Mouse (Mus musculus) heart, postnatal 10 days (tissue): ENCODE results near the gene Spats2l. TPM values are rescaled to one million over a fixed set of nuclear protein-coding genes. Genes with fewer than 3 reads are reported as not detected.

ENCODE experiments used
- DNase-seq, 2 experiments: peaks; one replicate each; pipeline ENCODE4 v3.0.0; 2021
- intact Hi-C: fragments of 180-260 bp; cut with DNase I; formaldehyde crosslinking; loops from one replicate; pipeline ENCODE4 v1.15.1; 2025
- total RNA-seq, 2 experiments: library from RNA; stranded (reverse); gene quantifications; 2 replicates each; pipeline ENCODE4 v1.2.3; 2021

Spats2l gene
- total RNA-seq, 2 experiments from 2014 or later, result 21.3 to 25.2 TPM

GRCm38 (mm10) chr1:57820428-57820997 is 46.6 kb downstream of the Spats2l start:
- DNase-seq, result peak; percentile 27 to 34
- intact Hi-C loops, result no loop called here

DNA sequence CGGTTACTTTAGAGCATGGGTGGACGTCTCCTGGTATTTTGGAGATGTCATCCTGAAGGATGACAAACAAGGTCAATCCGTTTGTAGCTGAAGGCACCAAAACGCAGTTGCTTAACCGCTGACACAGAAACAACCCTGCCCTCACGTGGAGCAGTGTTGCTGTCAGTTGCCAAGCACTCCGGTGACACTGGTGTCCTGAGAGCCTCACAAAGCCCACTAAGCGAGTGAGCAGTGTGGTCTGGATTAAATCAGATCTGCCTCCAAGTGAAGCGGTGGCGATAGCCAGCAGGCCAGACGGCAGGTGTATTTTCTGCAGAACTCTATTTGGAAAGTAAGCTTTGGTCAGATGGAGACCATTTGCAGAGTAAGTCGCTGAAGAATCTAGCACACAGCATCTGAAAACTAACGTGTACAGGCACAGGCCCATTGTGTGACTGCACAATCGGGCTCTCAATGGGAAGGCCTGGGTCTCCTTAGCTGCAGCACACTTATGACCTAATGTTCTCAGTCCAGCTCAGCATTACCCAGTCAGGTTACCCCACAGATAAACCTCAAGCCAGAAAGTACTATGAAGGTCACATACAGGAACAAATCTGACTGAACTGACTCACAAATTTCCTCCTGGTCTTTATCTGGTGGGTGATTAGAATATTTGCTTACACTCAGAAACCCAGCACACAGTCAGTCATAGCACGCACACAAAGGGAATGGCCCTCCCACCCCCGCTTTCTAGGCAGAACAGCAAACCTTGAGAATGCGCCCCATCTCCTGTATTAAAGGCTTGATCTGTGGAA is 51.2 kb downstream of the Spats2l start:
- intact Hi-C loops, result no loop called here
- peak in 1 of 2 experiments; percentile 10 for DNase-seq

DNA sequence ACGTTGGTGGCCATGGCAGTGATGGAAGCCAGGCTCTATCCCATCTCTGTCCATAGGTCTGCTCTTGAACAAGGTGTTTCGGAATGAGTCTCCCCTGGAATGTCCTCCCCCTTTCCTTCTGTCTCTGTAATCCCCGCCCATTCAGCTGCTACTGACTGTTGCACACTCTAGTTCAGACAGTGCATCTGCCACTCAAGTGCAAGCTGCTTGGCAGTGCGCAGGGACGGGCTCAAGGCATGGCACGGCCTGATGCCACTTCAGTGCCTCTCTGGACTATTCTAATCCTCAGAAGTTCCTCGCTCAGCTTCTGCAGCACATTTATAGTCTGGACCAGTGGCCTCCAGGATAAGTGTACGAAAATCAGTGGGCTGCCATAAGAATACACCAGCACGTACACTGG is 52.3 kb downstream of the Spats2l start:
- DNase-seq, result peak in 1 of 2 experiments; percentile 35

DNA sequence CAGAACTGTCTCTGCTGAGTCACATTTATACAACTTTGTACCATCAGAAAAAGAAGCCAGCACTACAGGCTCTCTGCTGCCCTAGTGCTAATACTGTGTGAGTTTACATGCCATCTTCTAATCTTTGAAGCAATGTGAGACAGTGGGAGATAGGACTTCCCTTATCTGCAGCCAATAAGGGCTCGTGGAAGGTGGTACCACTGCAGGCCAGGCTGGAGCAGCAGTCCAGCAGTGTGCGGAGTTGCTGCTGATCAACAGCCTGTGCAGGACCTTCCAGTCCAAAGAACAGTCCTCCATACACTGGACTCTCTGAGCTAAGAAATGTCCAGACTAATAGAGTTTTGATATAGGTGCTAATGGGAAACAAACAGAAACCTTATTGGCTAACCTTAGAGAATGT is 59.2 kb downstream of the Spats2l start:
- intact Hi-C loops, result no loop called here
- no peak for DNase-seq

More for the DNA sequence above, 52.3 kb downstream of the Spats2l start:
- intact Hi-C loops, result no loop called here

GRCm38 (mm10) chr1:57835128-57835527 is 61.2 kb downstream of the Spats2l start:
- intact Hi-C loops, result no loop called here

GRCm38 (mm10) chr1:57836686-57837317 is 62.8 kb downstream of the Spats2l start:
- intact Hi-C loops, result no loop called here

More at GRCm38 (mm10) chr1:57835128-57835527, 61.2 kb downstream of the Spats2l start:
- no peak for DNase-seq

DNA sequence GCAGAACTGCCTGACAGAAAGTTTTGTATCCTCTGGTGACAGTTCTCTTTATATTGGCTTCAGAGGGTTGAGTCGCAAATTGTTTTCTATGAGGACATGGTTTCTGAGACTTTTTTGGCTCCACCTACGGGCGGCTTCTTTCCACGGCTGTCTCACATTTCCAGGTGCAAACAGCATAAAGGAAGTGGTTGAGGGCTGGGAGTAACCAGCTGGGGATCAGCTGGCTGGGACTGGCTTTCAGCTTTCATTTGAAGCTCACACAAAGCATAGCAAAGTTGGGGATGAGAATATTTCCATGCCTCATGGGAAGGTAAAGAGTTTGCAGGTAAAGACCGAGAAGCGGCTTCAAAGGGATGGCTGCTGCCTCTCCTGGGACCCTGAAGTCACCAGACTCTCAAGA is 65.9 kb downstream of the Spats2l start:
- intact Hi-C loops, result no loop called here
- no peak for DNase-seq

More at GRCm38 (mm10) chr1:57836686-57837317, 62.8 kb downstream of the Spats2l start:
- DNase-seq, result no peak

GRCm38 (mm10) chr1:57845054-57845722 is 71.2 kb downstream of the Spats2l start:
- intact Hi-C loops, result no loop called here
- no peak for DNase-seq

DNA sequence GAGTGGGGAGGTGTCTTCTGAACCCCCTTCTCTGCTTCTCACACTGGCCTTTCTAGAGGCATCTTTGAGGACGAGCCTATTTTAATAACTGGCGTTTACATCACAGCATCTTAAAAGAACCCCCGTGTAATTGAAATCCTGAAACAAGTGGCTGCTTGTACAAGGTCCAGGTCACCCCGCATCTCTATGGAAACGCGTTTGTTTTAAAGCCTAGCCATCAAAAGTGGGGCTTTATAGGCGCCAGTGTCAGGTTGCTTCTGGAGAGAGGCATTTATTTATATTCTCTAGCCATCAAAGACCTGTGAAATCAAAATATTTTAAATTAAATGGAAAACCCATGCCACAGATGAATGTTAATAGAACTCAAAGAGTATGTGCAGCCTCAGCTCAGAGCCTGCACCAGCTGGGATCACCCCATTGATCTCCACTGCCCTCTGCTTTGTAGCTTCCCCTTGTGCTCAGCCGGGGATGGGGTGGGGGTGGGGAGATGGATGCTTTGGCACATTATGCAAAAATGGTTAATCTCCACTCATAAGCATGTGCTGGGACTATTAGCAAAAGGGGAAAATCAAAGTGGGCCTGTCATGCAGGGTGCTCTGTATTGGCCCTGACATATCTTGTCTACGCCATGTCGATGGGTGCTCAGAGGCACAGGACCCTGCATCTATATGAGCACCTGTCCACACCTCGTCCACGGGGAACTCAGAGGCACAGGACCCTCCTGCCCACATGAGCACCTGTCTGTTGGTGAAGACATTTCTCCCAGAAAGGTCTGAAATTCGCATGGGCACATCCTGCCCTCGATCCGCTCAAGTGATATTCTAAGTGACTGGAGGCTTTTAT is 73.1 kb downstream of the Spats2l start:
- DNase-seq, result no peak
- intact Hi-C loops, result no loop called here

DNA sequence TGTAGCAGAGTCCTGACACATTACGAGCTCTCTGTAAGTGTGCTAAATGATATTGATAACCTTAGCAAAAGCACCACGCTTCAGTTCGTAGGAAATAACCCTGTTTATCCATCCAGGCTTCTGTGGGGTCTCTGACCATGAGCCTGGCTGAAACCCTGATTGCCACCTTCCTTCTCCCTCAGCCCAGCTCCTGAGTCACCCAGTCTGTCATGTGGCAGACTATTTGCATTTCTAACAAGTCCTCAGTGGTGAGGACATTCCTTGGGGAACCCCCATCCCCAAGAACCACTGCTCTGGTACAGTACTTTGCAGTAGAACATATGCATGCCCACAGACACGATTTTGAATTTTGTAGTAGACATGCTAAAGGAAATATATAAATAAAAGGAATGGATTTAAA is 75.1 kb downstream of the Spats2l start:
- no peak for DNase-seq
- intact Hi-C loops, result no loop called here

DNA sequence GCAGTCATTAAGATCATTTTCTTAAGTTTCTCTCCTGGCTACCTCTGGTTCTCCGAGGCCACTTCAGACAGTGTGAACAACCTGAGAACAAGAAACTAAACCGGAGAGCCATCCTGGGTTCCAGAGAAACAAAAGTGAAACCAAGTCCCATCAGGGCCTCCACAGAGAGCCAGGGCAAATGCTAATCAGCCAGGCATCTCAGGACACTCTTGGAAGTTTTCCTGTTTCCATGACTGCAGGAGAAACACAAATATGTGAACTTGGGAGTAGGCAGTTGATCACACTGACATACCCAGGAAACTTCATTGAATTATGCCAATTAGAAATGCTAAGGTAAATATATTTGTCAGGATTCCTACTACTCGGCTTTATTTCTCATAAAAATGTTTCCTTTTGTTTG is 76.0 kb downstream of the Spats2l start:
- intact Hi-C loops, result loop anchor here (5.0 kb wide), 1 partner anchor 78 kb away; the partner anchor contains the start of gene Spats2l
- peak; percentile 22 to 36 for DNase-seq

DNA sequence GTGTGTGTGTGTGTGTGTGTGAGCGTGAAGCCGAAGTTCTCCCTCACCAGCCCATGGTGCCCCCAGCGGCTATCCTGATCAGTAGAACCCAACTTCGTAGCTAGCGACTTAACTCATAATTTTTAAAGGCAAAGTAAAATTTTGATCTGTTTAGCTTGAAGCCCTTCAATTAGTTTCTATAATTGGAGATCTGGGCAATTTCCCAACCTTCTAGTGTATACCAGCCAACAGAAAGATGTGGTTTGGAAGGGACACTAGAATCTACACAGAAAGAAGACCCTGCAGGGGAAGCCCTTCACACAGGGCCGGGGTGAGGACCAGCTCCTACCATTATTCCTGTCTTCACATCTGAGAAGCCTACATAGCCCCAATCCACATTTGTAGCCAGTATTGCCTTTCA is 77.9 kb downstream of the Spats2l start:
- intact Hi-C loops, result loop anchor here (5.0 kb wide), 1 partner anchor 80 kb away; the partner anchor contains the start of gene Spats2l
- DNase-seq, result peak in 1 of 2 experiments; percentile 16

- DNase-seq, result peak; percentile 58 to 60
- intact Hi-C loops, result loop anchor here (5.0 kb wide), 1 partner anchor 80 kb away; the partner anchor contains the start of gene Spats2l
These were observed 78.8 kb downstream of the Spats2l start for GRCm38 (mm10) chr1:57852562-57853271.

DNA sequence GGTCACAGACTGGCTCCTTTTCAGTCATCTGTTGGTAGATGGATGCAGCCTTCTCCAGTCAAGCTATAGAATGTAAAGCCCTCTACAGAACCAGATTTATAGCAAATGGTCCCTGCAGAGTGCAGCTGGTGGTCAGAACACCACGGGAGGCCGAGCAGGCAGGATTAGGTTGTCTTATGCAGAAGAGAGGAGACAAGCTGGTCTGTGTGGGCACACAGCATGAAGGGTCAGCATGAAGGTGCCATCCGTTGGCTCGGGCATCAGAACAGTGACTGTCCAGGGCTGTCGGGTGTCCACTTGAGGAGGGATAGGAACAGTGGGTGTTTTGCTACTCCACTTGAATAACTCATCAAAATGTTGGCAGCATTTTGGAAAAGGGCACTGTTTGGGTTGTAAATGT is 83.8 kb downstream of the Spats2l start:
- intact Hi-C loops, result no loop called here
- DNase-seq, result no peak

DNA sequence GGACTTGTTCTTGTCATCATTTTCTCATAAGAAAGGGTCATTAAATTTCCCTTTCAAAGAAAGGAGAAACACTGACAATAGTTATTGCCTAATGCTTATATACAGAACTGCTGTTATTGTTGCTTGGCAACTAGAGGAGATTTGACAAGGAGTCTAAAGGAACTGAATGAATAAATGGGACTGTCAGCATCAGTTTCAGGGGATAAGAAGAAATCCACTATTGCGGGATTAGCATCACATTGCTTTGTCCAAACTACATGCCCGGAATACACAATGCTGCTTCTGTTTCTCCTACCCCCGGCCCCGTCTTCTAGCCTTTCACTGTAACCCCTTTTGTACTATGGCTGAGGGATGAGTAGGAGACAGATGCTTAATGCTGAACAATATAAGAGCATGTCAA is 88.1 kb downstream of the Spats2l start:
- no peak for DNase-seq
- intact Hi-C loops, result no loop called here

DNA sequence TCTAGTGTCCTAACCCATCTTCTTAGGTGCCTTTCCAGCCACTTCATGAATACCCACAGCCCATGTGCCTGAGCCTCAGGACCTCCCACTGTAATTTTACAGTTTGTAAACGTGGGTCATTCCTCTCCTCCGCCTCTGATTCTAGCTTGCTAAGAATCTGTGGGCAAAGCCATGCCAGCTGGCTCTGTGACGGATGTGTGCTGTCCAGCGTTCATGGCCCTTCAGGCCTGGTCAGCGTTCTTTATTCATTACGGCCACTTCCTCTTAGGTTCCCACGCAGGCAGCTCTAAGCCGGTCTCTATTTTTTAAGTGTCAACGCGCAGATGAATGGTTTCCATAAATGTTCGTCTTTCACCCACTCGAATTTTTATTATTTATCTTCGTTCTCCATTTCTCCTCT is 94.7 kb downstream of the Spats2l start:
- intact Hi-C loops, result no loop called here
- DNase-seq, result peak; percentile 31 to 40

DNA sequence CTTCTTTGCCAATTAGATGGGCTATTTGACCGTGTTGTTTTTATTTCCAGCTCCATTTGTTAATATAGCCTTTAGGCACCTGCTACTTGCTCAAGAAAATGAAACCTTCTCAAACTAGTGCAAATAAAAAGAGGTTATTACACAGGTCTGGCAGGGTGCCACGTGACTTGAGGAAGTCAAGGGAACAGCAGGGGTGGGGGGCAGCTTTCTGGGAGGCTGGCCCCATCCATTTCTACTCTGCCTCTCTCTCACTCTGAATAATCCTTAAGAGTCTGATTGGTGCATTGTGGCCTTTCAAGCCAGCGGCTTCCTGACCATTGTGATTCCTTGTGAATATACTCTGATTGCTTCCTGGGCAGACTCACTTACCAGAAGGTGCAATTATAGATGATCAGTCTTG is 98.0 kb downstream of the Spats2l start:
- intact Hi-C loops, result no loop called here
- no peak for DNase-seq

- intact Hi-C loops, result no loop called here
- DNase-seq, result no peak
These were observed 100.0 kb downstream of the Spats2l start for GRCm38 (mm10) chr1:57873996-57874395.

GRCm38 (mm10) chr1:57875109-57875508 is 101.1 kb downstream of the Spats2l start:
- no peak for DNase-seq
- intact Hi-C loops, result no loop called here
